In genomic region chr3:145293207-145293606, GRCm38 (mm10) we compare ENCODE assay signal across 7 mouse cellular contexts. TPM values are rescaled to one million over a fixed set of nuclear protein-coding genes. Genes with fewer than 3 reads are reported as not detected.
DNase-seq lines count a peak whose midpoint lies in the region; ATAC-seq and TF ChIP-seq lines count a peak whose summit lies in the region.

No protein-coding gene starts in this region.

- peak; percentile 15 for DNase-seq in urinary bladder, postnatal 14 days (ENCODE audit: low spot score)
- DNase-seq in urinary bladder, adult 2 months (ENCODE audit: low spot score), result no peak
- DNase-seq in forebrain, postnatal 0 days, result peak; percentile 6
- DNase-seq in kidney, postnatal 14 days, result peak; percentile 52
- DNase-seq in right cerebral cortex, adult 18-20 months, result no peak
- DNase-seq in thymus, postnatal 4 days, result no peak

- H3K27me3 ChIP-seq in forebrain, postnatal 0 days (ENCODE audit: insufficient read depth, low read length), result no peaks in the 10 kb centered on the region; the same call in 1 of the 2 replicates
- H3K27me3 ChIP-seq in midbrain, embryonic 13.5 days, result 0 out of 2 replicates have a peak, but pooled peaks cover 5% of the 10 kb centered on the region

- peak overlapping the region; percentile 62 for H3K4me2 ChIP-seq in forebrain, postnatal 0 days (ENCODE audit: low read depth)
- H3K4me2 ChIP-seq in midbrain, embryonic 13.5 days (replicated peaks), result peak overlapping the region; percentile 84

- peak overlapping the region; percentile 35; the same call in 1 of the 2 replicates for H3K9ac ChIP-seq in forebrain, postnatal 0 days
- peak overlapping the region; percentile 55 for H3K9ac ChIP-seq in midbrain, embryonic 13.5 days (replicated peaks)

- H3K4me3 ChIP-seq in forebrain, postnatal 0 days (ENCODE audit: low read depth, low read length), result peak overlapping the region; percentile 30
- H3K4me3 ChIP-seq in midbrain, embryonic 13.5 days (replicated peaks), result peak overlapping the region; percentile 40

- no peaks in the 10 kb centered on the region for H3K9me3 ChIP-seq in forebrain, postnatal 0 days (ENCODE audit: low read length)
- H3K9me3 ChIP-seq in midbrain, embryonic 13.5 days, result no peaks in the 10 kb centered on the region

- WGBS in forebrain, postnatal 0 days, result 10% methylated on average over 9 of the region's 9 CpGs
- WGBS in midbrain, embryonic 13.5 days, result 6% methylated on average over 9 of the region's 9 CpGs

- H3K36me3 ChIP-seq in forebrain, postnatal 0 days (ENCODE audit: insufficient read depth), result no peaks in the 10 kb centered on the region
- no peaks in the 10 kb centered on the region for H3K36me3 ChIP-seq in midbrain, embryonic 13.5 days

- no peak overlapping the region for H3K27ac ChIP-seq in forebrain, postnatal 0 days (ENCODE audit: low read depth, low read length)
- H3K27ac ChIP-seq in midbrain, embryonic 13.5 days, result no peak overlapping the region

- 0 out of 2 replicates have a peak, but pooled peaks have one; percentile 25 for ATAC-seq in forebrain, postnatal 0 days
- ATAC-seq in midbrain, embryonic 13.5 days, result peak; percentile 41

- no peak for TF ChIP-seq CTCF in forebrain, postnatal 0 days (IDR thresholded peaks at IDR 0.05; ENCODE audit: low read depth)

- H3K4me1 ChIP-seq in forebrain, postnatal 0 days (ENCODE audit: insufficient read depth), result peaks cover 7% of the 10 kb centered on the region; the same call in 1 of the 2 replicates
- peaks cover 15% of the 10 kb centered on the region for H3K4me1 ChIP-seq in midbrain, embryonic 13.5 days (replicated peaks)

RNA-seq across cellular contexts. Expression of gene Col24a1, which starts 0.9 kb away (rescaled TPM):
- 3.1 and 3.4 TPM in 2 replicates for polyA plus RNA-seq in urinary bladder, adult 2 months (2012; rRNA removed)
- total RNA-seq in forebrain, postnatal 0 days (2014; rRNA removed), result 2.2 and 11.7 TPM in 2 replicates
- polyA plus RNA-seq in forebrain, postnatal 0 days (2015; fragmentation: Nextera tagmentation; extraction: Ambion mirVana), result 0.20 and 0.35 TPM in 2 replicates
- polyA plus RNA-seq in midbrain, embryonic 13.5 days (2015; fragmentation: Nextera tagmentation; extraction: Ambion mirVana), result 0.26 and 0.53 TPM in 2 replicates

Comparison
In these comparisons a context has a peak if more than half of its experiments do, and no peak if none do; other contexts are left out.
1. DNase-seq: peak in urinary bladder, postnatal 14 days (single experiment), forebrain, postnatal 0 days (single experiment) and kidney, postnatal 14 days (single experiment); none in urinary bladder, adult 2 months (single experiment), right cerebral cortex, adult 18-20 months (single experiment) and thymus, postnatal 4 days (single experiment).